Mouse (Mus musculus): ENCODE data around the gene Smad1.
A peak's percentile ranks its signal among the peaks of the same experiment; 100 is the strongest.

The Smad1 gene

DNA sequence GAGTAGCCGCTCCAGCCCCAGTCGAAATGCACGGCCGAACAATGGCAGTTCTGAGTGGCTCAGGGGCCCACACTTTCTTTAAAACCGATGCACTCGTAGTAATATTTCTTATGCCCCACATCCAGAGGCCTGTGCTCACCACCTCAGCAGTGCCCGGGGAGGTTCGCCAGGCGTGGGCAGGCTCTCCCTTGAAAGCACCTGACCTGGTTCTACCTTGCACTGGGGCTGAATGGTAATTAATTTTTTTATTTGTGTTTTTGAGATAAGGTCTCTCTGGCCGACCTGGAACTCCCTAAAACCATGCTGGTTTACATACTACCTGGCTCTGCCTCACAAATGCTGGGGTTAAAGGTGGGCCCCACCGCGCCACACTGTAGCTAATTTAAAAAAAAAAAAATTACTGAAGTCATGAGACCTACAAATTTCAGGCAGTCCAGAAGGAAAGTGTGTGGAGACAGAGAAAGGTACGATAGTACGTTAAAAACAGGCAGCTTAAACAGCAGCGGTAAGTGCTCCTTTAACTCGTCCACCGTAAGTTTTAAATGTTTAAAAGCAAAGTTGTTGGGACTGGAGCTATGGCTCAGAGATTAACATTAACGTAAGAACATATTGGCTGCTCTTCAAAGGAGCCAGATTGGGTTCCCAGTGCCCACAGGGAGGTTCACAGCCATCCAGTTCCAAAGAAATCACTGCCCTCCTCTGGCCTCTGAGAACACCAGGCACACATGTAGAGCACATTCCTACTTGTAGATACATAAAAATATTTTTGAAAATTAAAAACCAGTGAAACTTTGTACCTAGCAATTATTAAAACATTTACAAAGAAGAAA, 103.8 kb downstream of the Smad1 start:
- DNase-seq (ENCODE audit: low spot score), result peak; percentile 27

DNA sequence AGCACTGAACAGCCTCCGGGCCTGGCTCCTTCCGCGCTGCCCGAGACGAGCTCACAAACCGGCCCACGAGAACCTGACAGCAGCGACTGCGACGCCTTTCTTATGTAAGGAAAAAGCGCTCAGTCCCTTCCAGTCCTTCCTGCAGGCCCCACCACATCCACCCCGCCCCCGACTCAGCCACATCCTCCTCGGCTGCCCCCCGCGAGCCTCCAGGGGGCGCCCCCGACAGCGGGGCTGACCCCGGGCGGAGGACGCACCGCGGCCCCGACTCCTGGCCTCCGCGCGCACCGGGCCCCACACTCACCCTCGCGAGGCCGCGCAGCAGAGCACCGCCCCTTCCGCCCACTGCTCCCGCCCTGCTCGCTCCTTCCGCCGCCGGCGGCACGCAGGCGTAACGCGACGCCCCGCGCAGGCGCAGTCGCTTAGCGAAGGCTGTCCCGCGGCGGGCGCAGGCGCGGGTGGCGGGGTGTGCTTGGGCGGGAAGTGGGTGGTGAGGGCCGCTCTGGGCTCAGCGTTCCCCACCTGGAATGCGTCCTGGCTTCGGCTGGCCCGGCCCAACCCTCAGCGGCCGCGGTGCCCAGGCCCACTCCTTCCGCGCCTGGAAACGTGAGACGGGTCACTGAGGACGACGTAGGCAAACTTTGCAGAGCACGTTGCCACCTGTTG, 104.6 kb downstream of the Smad1 start, which contains the start of gene Mmaa:
Gene Mmaa (minus strand): TSS at position 328 of the 666 bp plus-strand sequence.
- peak; percentile 98 for DNase-seq (ENCODE audit: low spot score)

DNA sequence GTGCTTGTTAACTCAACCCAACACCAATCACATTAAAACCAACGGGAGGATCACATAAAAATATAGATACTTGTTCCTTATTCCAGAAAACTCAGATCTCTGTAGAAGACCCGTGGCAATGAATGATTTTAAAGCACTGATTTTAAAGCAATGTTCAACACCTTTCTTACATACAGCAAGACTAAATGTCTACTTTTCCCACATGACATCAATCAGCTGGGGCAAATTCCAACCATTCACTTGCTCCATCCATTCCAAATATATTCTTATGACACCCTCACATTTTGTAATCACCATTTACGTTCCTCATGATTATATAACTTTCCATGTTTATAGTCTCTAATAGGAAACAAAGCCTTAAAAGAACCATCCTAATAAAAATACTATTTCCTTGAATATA, 105.5 kb downstream of the Smad1 start:
- DNase-seq (ENCODE audit: low spot score), result no peak

DNA sequence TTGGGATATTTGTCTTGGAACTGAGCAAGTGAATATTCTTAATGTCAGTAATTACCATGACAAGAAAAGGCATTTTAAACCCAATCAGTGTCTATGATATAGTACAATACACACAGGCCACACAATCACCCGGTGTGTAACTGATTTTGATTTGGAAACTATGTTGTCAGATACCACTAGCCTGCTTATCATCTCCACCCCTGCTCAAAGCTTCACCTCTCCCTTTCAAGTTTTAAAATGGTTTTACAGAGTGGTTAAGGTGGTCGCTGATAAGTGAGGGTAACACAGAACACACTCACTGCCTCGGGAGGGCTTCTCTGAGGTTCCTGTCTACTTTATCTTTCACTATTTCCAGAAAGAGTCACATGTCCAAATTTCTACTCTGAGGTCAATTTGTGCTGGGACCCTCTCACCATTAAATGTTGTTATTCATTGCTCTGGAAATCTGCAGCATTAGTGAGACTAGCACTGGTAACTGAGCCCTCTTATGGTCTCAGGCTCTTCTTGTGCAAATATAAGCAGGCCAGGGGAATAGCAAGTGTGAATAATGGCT, 106.5 kb downstream of the Smad1 start:
- DNase-seq (ENCODE audit: low spot score), result no peak

DNA sequence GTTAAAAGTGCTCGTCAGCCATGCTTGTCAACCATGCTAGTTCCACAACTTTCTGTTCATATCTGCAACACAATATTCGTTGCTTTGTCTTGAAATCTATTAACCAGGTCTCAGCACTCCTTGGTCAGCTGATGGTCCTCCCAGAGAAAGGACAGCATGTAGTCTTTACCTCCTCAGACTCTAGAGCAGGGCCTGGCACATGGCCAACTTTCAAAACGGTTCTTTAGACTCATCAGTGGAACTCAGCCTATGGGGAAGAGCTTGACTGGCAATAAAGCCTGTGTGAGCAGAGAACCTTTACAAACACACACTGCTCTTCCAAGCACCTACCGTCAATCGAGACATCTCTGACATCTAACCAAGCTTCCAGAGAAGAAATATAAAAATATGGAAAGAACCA, 109.7 kb downstream of the Smad1 start:
- no peak for DNase-seq (ENCODE audit: low spot score)

DNA sequence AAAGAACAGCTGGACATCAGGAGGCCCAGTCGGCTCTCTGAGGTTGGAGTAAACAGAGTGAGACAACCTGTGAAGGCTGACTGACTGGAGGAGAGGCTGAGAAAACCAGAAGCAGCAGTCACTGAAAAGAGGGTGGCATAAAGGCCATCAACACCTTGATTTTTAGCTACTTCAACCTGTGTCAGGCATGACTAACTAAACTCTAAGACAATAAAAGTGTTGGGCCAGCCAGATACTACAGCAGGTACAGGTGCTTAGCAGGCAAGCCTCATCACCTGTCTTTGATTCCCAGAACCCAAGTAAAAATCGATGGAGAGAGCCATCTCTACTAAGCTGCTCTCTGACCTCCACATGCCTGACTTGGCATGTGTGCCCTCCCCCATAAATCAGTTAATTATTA, 110.6 kb downstream of the Smad1 start:
- no peak for DNase-seq (ENCODE audit: low spot score)
